Mouse (Mus musculus) spleen, postnatal 4 days (tissue): ENCODE results near the gene Actl6b.
A peak's percentile ranks its signal among the peaks of the same experiment; 100 is the strongest.

Experiments used
- DNase-seq, 2 experiments: peaks; one replicate each; pipeline ENCODE4 v3.0.0; 2022; ENCODE audit warnings: low spot score in 2 of 2

Actl6b gene

GRCm38 (mm10) chr5:137528247-137528968, 24.9 kb upstream of the Actl6b start:
- no peak for DNase-seq

GRCm38 (mm10) chr5:137529221-137529995, 23.9 kb upstream of the Actl6b start:
- no peak for DNase-seq

- no peak for DNase-seq
Measured at GRCm38 (mm10) chr5:137530075-137530474, 23.2 kb upstream of the Actl6b start.

- DNase-seq = peak; percentile 62 to 74
Measured at GRCm38 (mm10) chr5:137530588-137531413, 22.5 kb upstream of the Actl6b start.

- peak; percentile 62 to 85 for DNase-seq
Measured at GRCm38 (mm10) chr5:137531414-137532130, 21.7 kb upstream of the Actl6b start.

- DNase-seq = peak in 1 of 2 experiments; percentile 77
Measured at GRCm38 (mm10) chr5:137532131-137532807, 21.0 kb upstream of the Actl6b start.

- no peak for DNase-seq
Measured at GRCm38 (mm10) chr5:137532808-137533116, 20.6 kb upstream of the Actl6b start.

- peak; percentile 99 for DNase-seq
Measured at GRCm38 (mm10) chr5:137533117-137533827, 20.0 kb upstream of the Actl6b start, which contains the start of the genes Epo and Gnb2. Gene Epo (minus strand): TSS chr5:137533242. Gene Gnb2 (minus strand): TSS chr5:137533510.

- DNase-seq = no peak
Measured at GRCm38 (mm10) chr5:137534762-137535161, 18.6 kb upstream of the Actl6b start.

GRCm38 (mm10) chr5:137535318-137535717, 18.0 kb upstream of the Actl6b start:
- no peak for DNase-seq

- no peak for DNase-seq
Measured at GRCm38 (mm10) chr5:137537461-137537860, 15.9 kb upstream of the Actl6b start.

GRCm38 (mm10) chr5:137539291-137539801, 14.0 kb upstream of the Actl6b start:
- DNase-seq = no peak

GRCm38 (mm10) chr5:137540991-137541390, 12.3 kb upstream of the Actl6b start:
- DNase-seq = no peak

- DNase-seq = no peak
Measured at GRCm38 (mm10) chr5:137541768-137542540, 11.4 kb upstream of the Actl6b start.

- DNase-seq = no peak
Measured at GRCm38 (mm10) chr5:137544926-137545325, 8.4 kb upstream of the Actl6b start.

GRCm38 (mm10) chr5:137545596-137545995, 7.7 kb upstream of the Actl6b start:
- no peak for DNase-seq

- DNase-seq = no peak
Measured at GRCm38 (mm10) chr5:137549840-137550239, 3.5 kb upstream of the Actl6b start.

GRCm38 (mm10) chr5:137551119-137551518, 2.2 kb upstream of the Actl6b start:
- DNase-seq = no peak

- DNase-seq = no peak
Measured at GRCm38 (mm10) chr5:137553000-137553399, 317 bp upstream of the Actl6b start.
